Mouse (Mus musculus) E14TG2a.4 (cell line): ENCODE measurements around the gene Cbll1.

ENCODE experiments used
- CTCF ChIP-seq: conservative IDR thresholded peaks from 2 replicates; pipeline ENCODE4 v1.5.1; 2014; ENCODE audit warnings: low read length
- NANOG ChIP-seq: IDR thresholded peaks from 2 replicates; pipeline ENCODE4 v1.6.1; 2014; ENCODE audit warnings: borderline replicate concordance, low read length, mixed read lengths
- POU5F1 ChIP-seq: IDR thresholded peaks from 2 replicates; pipeline ENCODE4 v1.6.1; 2014; ENCODE audit warnings: low read length, borderline replicate concordance

DNA sequence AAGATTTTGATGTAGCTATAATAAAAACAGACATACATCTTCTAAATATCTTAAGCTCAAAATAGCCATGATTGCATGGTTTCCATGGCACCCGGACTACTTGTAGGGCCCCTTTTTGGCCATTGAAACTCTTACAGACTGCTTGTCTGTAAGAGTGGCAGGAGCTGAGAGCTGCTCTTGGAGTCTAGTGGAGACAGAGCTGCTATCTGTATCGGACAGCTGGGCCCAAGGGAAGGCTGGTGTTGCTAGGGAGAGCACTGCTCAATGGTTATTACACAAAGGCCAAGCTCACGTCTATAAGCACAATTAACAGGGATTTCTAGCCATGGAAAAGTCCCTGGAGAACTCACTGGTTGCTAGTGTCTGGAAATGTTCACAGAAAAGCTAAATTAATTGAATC is 22.0 kb upstream of the Cbll1 start:
- TF ChIP-seq CTCF (no peak), POU5F1 (no peak), NANOG (no peak)
